Mouse (Mus musculus) megakaryocyte, embryonic 14.5 days (primary cell): ENCODE results near the gene Rnf217. TPM values are rescaled to one million over a fixed set of nuclear protein-coding genes. Genes with fewer than 3 reads are reported as not detected.

Experiments used
- H3K27me3 ChIP-seq: replicated peaks from 2 replicates; pipeline ENCODE3; 2012; ENCODE audit warnings: inconsistent platforms
- H3K36me3 ChIP-seq: replicated peaks from 2 replicates; pipeline ENCODE3; 2012; ENCODE audit warnings: low read length, inconsistent platforms, mixed read lengths
- H3K4me1 ChIP-seq: 2 replicates; pipeline ENCODE4 v1.6.1; 2012; ENCODE audit warnings: inconsistent platforms
- H3K4me3 ChIP-seq: replicated peaks from 2 replicates; pipeline ENCODE3; 2012; ENCODE audit warnings: moderate library complexity, mild to moderate bottlenecking, inconsistent platforms
- H3K9me3 ChIP-seq: 2 replicates; pipeline ENCODE4 v1.6.1; 2012; ENCODE audit warnings: inconsistent platforms
- FLI1 ChIP-seq: IDR thresholded peaks from 2 replicates; pipeline ENCODE4 v1.6.1; 2012; ENCODE audit warnings: low read length, inconsistent platforms, mixed read lengths
- GATA1 ChIP-seq: IDR thresholded peaks from 3 replicates; pipeline ENCODE4 v1.6.1; 2012; ENCODE audit warnings: mixed read lengths, low read length, inconsistent platforms, borderline replicate concordance
- polyA plus RNA-seq: library from polyadenylated mRNA; stranded (reverse); fragments of >175 nt; gene quantifications from 2 replicates; pipeline ENCODE4 v1.2.3, GENCODE M21; 2012; ENCODE audit warnings: low replicate concordance; ENCODE audit not compliant: insufficient read depth

Gene Rnf217
- polyA plus RNA-seq, 1 experiment = 0.91 TPM

DNA sequence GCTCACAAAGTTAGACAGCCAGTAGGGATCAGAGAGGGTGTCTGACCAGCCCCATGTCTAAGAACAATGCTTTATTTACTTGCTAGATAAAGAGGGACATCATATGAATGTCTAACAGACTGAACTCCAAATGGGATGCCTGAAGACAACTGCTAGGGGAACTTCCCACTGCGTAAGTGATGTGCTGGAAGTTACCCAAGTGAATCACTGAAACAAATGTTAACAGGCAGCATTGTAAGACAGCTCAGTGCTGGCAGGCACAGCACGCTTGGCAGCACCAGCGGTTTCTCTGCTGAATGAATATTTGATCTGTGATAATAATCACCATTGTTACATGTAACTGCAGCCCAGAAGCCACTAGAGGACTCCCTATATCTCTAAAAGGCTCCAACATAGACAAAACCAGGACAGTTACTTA is 104.8 kb downstream of the Rnf217 start:
- Histone ChIP-seq H3K36me3 (no peaks in the 10 kb centered on the region), H3K4me1 (no peaks in the 10 kb centered on the region), H3K27me3 (no peaks in the 10 kb centered on the region), H3K9me3 (no peaks in the 10 kb centered on the region), H3K4me3 (no peak overlapping the region)
- TF ChIP-seq GATA1 = no peak
- TF ChIP-seq FLI1 = no peak

DNA sequence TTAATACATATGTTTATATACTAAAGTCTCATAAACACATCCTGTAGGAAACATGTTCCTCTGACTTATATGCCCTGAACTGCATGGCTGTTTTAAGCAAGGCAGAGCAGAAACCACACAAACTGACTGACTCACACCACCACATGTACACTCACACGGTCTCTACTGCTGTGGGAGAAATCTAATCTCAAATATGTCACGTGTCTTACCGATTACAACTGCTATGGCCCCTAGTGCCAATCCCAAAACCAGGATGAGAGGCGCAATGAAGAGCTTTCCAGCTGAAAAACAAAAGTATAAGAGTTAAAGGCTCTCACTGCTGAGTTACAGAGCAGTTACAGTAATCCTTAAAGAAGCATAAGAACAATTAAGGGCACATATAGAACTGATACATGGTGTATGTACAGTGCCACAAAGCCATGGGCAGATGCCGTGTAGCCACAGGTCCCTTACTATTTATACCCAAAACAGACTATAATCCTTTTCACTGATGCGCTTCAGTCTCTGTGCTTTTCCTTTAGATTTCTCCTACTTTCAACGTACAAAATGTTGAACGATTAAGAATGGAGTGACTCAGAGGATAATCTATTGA is 105.3 kb downstream of the Rnf217 start:
- H3K36me3 ChIP-seq = no peaks in the 10 kb centered on the region
- no peak overlapping the region for H3K4me3 ChIP-seq
- no peaks in the 10 kb centered on the region for H3K9me3 ChIP-seq
- no peaks in the 10 kb centered on the region for H3K4me1 ChIP-seq
- no peaks in the 10 kb centered on the region for H3K27me3 ChIP-seq
- no peak for TF ChIP-seq FLI1

DNA sequence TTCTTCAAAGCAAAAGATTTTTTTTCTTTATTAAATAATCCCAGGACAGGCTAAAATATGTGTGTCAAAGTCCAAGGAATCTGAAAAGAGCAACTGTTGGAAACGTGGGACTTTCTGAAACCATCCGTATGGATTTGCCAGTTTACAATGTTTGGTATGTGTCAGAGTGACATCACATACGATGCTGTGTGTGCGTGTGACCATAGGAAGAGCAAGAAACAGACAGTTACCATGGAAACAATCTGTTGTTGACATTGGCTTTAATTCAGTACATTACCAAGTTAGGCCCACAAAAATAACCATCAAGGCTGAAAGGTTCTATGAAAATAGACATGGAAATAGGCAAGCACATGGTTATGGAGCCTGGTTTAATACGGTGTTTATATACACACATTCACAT is 107.3 kb downstream of the Rnf217 start:
- TF ChIP-seq FLI1 (no peak), GATA1 (no peak)
- Histone ChIP-seq H3K9me3 (no peaks in the 10 kb centered on the region), H3K4me1 (no peaks in the 10 kb centered on the region), H3K4me3 (no peak overlapping the region), H3K27me3 (no peaks in the 10 kb centered on the region), H3K36me3 (no peaks in the 10 kb centered on the region)

- no peaks in the 10 kb centered on the region for H3K36me3 ChIP-seq
- no peaks in the 10 kb centered on the region for H3K9me3 ChIP-seq
- TF ChIP-seq FLI1 (no peak), GATA1 (no peak)
- no peaks in the 10 kb centered on the region for H3K27me3 ChIP-seq
- H3K4me1 ChIP-seq = no peaks in the 10 kb centered on the region
- no peak overlapping the region for H3K4me3 ChIP-seq
These were observed 112.1 kb downstream of the Rnf217 start for GRCm38 (mm10) chr10:31496931-31497330.

DNA sequence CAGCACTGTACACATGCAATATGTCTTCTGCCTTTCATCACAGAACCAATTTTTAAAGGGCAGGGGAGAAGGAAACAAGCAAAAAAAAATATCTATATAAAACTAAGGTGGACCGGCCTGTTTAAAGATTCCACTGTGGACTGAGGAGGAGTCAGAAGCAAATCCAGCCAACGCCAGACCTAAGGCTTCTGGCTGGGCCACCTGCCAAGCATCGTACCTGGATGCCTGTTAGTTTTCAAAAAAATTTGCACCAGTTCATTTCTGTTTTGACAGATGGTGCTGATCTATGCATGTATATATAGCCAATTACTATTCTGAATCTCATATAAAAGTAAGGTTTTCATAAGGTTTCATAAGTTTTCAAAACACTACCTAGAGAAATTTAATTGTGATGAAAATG is 113.2 kb downstream of the Rnf217 start:
- H3K9me3 ChIP-seq = no peaks in the 10 kb centered on the region
- TF ChIP-seq FLI1 = no peak
- H3K4me3 ChIP-seq = no peak overlapping the region
- H3K36me3 ChIP-seq = no peaks in the 10 kb centered on the region
- H3K4me1 ChIP-seq = no peaks in the 10 kb centered on the region
- H3K27me3 ChIP-seq = no peaks in the 10 kb centered on the region

- TF ChIP-seq FLI1 (no peak), GATA1 (no peak)
- no peak overlapping the region for H3K4me3 ChIP-seq
- no peaks in the 10 kb centered on the region for H3K36me3 ChIP-seq
- H3K9me3 ChIP-seq = 0 out of 2 replicates have a peak, but pooled peaks cover 2% of the 10 kb centered on the region
- no peaks in the 10 kb centered on the region for H3K27me3 ChIP-seq
- H3K4me1 ChIP-seq = no peaks in the 10 kb centered on the region
These were observed 114.7 kb downstream of the Rnf217 start for GRCm38 (mm10) chr10:31494296-31494695.

DNA sequence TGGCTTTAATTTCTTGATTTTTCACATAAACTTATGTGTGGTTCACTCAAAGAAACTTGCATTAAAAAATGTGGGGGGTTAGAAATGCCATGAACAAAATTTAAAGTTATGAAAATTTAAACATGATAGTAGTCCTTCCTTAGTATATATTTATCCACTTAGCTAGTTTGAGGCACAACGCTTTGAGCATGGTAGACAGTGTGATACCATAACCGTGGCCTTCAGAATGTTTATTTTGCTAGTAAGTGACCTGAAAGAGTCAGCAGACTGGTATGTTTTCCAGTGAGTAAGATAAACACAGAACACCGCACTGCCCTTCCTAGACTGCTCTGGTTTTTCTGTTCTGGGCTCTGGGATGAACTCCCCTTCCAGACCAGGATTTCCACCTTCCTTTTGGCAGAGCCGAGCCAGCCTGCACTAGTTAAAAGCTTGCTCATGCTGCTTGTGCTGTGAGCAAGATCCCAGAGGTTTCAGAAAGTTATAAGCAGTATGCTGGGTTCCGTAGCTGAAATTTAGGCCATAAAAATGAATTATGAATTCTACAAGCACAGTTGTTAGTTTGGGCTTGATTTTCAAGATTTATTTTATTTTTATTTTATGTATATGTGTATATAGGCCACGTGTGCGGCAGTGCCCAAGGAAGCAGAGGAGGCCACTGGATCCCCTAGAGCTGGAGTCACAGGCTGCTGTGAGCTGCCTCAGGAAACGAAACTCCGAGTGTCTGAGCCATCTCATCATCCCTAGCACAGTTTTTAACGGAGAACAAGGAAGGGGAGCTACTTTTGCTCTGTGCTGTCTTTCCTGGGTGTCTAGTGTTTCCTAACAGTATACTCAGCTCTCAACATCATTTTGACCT is 141.7 kb downstream of the Rnf217 start:
- H3K27me3 ChIP-seq = no peaks in the 10 kb centered on the region
- TF ChIP-seq GATA1 (no peak), FLI1 (no peak)

GRCm38 (mm10) chr10:31465840-31466541 is 143.0 kb downstream of the Rnf217 start:
- H3K9me3 ChIP-seq = peaks cover 6% of the 10 kb centered on the region; the same call in 1 of the 2 replicates

More for the DNA sequence above, 141.7 kb downstream of the Rnf217 start:
- Histone ChIP-seq H3K4me1 (peaks cover 3% of the 10 kb centered on the region; the same call in 1 of the 2 replicates), H3K4me3 (no peak overlapping the region), H3K9me3 (0 out of 2 replicates have a peak, but pooled peaks cover 3% of the 10 kb centered on the region), H3K36me3 (no peaks in the 10 kb centered on the region)

GRCm38 (mm10) chr10:31465424-31465823 is 143.6 kb downstream of the Rnf217 start:
- no peaks in the 10 kb centered on the region for H3K27me3 ChIP-seq
- no peaks in the 10 kb centered on the region for H3K36me3 ChIP-seq
- peaks cover 7% of the 10 kb centered on the region; the same call in 1 of the 2 replicates for H3K9me3 ChIP-seq
- H3K4me3 ChIP-seq = peak overlapping the region; percentile 62
- TF ChIP-seq GATA1 (no peak), FLI1 (no peak)
- H3K4me1 ChIP-seq = peaks cover 3% of the 10 kb centered on the region; the same call in 1 of the 2 replicates

More at GRCm38 (mm10) chr10:31465840-31466541, 143.0 kb downstream of the Rnf217 start:
- Histone ChIP-seq H3K4me1 (peaks cover 3% of the 10 kb centered on the region; the same call in 1 of the 2 replicates), H3K4me3 (no peak overlapping the region), H3K36me3 (no peaks in the 10 kb centered on the region), H3K27me3 (no peaks in the 10 kb centered on the region)
- TF ChIP-seq GATA1 (no peak), FLI1 (no peak)
